Mouse (Mus musculus) kidney, adult 8-10 months (tissue): ENCODE data around the gene Cd2.

Experiments
- DNase-seq, 2 experiments: peaks; one replicate each; pipeline ENCODE4 v3.0.0; 2022

Cd2 gene

DNA sequence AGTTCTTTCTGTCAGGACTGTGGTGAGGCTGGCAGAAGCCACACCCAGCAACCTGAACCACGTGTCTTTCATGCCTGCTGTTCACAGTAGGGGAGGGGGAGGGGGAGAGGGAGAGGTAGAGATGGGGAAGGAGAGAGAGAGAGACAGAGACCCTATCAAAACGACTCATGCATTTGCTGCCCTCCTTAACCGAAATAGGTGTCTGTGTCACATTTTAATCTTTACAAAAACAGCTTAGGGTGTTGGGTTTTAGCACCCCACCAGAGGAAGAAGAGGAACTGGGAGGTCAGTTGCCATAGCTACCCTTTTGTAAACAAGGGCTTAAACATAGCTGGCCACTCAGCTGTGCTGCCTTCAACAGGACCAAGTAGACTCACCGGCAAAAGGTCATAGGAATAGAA is at the start of gene Cd2:
Cd2 (minus strand) TSS at position 29 of the 401 bp plus-strand sequence.
- DNase-seq = no peak

DNA sequence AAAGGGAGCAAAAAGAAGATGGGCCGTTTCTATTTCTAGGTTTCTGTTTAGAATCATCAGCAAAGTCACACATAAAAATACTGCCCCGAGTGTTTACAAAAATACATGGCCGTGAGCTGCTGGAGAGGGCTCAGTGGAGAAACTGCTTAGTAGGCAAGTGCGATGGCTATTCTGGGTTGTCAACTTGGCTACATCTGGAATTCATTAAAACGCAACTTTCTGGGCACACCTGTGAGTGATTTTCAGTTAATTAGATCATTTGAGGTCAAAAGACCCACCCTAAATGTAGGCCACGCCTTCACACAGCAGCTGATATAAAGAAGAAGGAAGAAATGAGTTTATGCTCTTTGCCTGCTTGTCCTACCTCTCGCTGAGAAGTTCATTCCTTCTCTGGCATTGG is 40.9 kb upstream of the Cd2 start:
- no peak for DNase-seq

GRCm38 (mm10) chr3:101327248-101327647 is 39.5 kb upstream of the Cd2 start:
- no peak for DNase-seq

- no peak for DNase-seq
Measured at GRCm38 (mm10) chr3:101322437-101322836, 34.7 kb upstream of the Cd2 start.

- DNase-seq = no peak
Measured at GRCm38 (mm10) chr3:101320874-101321273, 33.1 kb upstream of the Cd2 start.

DNA sequence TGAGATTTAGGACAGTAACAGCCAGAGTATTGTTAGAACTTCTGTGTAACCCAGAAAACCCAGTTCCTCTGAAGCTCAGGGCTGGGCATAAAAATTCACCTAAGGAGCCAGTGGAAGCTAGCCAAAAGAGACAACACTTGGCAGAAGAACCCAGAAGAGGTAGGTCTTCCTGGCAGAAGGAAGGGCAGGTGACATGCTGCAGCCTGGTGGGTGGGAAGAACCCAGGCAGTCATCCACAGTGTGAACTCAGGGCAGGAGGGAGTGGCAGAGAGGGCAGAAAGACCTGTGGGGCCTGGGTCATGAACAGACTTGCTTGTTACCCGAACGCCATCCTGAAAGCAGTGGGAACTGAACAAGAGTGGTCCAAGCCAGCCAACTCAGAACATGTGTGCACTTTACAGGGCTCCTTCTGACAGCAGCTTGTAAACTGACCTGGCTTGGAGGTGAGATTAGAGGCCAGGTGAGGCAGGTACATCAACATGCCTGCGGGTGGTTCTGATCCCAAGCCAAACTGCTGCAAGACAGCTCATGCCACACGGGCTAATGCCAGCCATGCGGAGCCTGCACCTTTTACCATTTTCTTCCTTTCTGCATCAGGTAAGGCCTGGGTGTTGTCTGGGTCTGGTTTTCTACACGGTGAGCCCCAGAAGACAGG is 30.9 kb upstream of the Cd2 start:
- DNase-seq = peak in 1 of 2 experiments; percentile 23

DNA sequence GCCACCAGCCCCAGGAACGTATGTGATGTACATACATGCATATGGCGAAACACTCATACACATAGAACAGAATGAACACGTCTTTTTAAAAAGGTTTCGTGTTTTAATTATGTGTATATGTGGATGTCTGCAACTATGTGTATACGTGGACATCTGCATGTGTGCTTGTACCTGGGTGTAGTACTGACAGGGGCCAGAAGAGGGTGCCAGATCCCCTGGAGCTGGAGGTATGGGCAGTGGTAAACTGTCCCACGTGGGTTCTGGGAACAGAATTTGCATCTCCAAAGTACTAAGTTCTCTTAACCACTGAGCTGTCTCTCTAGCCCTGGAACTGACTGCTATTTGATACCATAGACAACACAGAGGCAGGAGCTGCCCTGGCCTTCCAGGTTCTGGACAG is 30.4 kb upstream of the Cd2 start:
- peak; percentile 29 to 67 for DNase-seq

DNA sequence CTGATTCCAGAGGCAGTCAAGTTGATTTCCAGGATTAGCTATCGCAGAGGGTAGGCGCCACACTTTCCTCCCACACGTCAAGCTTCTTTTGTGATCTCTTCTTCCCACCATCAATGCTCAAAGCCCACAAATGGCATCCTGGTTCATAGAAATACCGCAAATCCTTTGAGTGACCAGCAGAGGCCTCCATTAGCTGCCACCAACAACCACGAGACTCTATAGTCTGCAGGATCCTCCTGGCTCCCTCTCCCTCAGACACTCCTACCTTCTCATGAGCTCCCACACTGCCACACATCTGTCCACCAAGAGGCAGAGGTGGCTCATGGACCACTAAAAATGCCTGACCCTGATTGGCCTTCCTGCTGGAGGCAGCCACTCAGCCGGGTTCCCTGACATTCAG is 27.2 kb upstream of the Cd2 start:
- DNase-seq = no peak

GRCm38 (mm10) chr3:101313266-101314051 is 25.7 kb upstream of the Cd2 start:
- no peak for DNase-seq

GRCm38 (mm10) chr3:101310977-101311376 is 23.2 kb upstream of the Cd2 start:
- DNase-seq = peak; percentile 41 to 45

- no peak for DNase-seq
Measured at GRCm38 (mm10) chr3:101309626-101310025, 21.9 kb upstream of the Cd2 start.

- DNase-seq = no peak
Measured at GRCm38 (mm10) chr3:101306090-101306489, 18.4 kb upstream of the Cd2 start.

- DNase-seq = no peak
Measured at GRCm38 (mm10) chr3:101305046-101305445, 17.3 kb upstream of the Cd2 start.

GRCm38 (mm10) chr3:101304156-101304555 is 16.4 kb upstream of the Cd2 start:
- peak; percentile 38 to 67 for DNase-seq

- DNase-seq = no peak
Measured at GRCm38 (mm10) chr3:101300271-101301071, 12.7 kb upstream of the Cd2 start.

DNA sequence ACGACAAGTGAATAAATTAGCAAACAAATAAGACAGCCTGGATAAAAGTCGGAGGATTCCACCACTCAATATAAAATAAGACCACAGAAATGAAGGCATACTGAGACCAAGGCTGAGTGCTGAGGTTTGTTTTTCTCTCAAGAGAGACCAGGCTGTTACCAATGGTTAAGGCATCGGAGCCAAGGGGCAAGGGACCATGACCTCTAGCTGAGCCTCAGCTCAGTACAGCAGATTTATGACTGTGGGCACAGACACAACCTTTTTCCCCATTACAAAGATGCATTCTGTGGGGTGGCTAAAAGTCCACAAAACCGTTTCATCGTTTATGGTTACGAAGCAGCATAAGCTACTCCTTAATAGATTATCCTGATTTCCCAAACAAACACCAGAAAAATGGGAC is 11.9 kb upstream of the Cd2 start:
- DNase-seq = no peak

DNA sequence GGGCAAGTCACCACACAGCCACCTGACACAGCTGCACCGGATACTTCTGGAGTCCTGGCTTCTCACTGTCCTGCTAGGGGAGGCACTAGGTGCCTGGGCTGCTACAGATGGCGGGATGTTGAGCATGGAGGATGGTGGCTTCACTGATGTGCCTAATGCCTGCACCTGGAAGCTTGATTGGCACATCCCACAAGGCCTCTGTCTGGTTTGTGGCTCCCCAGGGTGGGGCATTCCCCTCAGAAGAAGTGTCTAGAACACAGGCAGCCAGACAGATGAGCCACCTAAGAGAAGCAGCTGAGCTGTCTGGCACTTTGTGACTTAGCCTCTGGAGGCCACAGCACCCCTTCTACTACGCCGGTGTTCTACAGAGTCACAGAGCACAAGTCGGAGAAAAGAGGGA is 9.5 kb upstream of the Cd2 start:
- no peak for DNase-seq

- DNase-seq = no peak
Measured at GRCm38 (mm10) chr3:101295931-101296820, 8.4 kb upstream of the Cd2 start.

DNA sequence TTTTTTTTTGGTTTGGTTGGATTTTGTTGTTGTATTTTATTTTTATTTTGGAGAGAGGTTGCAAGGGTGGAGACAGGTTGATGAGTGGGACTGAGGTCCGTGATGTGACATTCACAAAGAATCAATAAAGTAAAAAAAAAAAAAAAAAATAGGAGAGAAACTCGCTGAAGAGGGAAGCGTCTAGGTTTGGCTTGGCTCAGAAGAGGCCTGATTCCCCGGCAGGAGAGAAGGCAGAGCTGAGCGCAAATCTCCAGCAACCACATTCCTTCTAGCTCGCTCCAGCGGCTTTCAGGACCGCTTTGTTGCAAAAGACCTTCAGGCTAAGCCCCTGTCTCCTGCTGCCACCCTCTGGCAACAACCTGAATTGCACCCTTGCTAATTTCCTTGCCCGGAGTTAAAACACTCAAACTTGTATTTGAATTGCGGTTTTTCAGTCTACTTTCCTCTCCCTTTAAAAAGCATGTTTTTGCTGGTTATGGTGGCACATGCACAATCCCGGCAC is 7.7 kb upstream of the Cd2 start:
- DNase-seq = peak; percentile 61 to 89

GRCm38 (mm10) chr3:101294487-101295365 is 7.0 kb upstream of the Cd2 start:
- no peak for DNase-seq

DNA sequence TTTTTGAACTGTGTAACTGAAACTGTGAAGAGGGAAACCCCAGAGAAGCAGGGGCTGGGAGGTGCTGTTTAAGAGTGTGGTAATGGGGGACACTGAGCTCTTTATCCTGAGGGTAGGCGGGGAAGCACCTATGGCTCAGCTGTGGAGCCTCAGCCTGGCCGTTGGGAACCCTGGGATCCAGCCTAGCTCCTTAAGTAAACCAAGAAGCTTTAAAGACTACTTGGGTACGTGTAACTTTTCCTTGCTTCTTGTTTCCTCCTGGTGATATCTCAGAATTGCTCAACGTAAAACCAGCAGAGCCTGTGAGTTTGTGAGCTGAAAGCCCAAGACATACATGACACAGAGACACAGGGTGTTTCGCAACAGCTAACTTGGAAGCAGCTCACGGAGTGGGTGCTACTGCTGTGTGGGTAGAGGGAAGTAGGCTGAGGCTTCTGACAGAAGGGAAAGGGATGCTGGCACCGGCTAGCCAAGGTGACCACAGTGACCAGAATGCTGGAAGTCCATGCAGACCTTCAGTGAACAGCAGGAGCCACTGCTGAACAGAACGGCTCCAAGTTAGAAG is 5.9 kb upstream of the Cd2 start:
- no peak for DNase-seq
